Mouse (Mus musculus) ES-E14 (cell line): ENCODE measurements around the gene Art1.

Source experiments
- CHD2 ChIP-seq: IDR thresholded peaks from 2 replicates; pipeline ENCODE4 v1.6.1; 2014; ENCODE audit warnings: mild to moderate bottlenecking, low read depth, low read length, inconsistent platforms
- HCFC1 ChIP-seq: IDR thresholded peaks from 2 replicates; pipeline ENCODE4 v1.6.1; 2012; ENCODE audit warnings: low read length, inconsistent platforms, borderline replicate concordance; ENCODE audit not compliant: insufficient read depth
- MAFK ChIP-seq: IDR thresholded peaks from 2 replicates; pipeline ENCODE4 v1.6.1; 2014; ENCODE audit warnings: mild to moderate bottlenecking, low read depth, low read length, inconsistent platforms; ENCODE audit not compliant: insufficient read depth
- ZC3H11A ChIP-seq: IDR thresholded peaks from 2 replicates; pipeline ENCODE4 v1.6.1; 2012; ENCODE audit warnings: low read depth, mild to moderate bottlenecking, inconsistent platforms, low read length, borderline replicate concordance
- ZNF384 ChIP-seq: IDR thresholded peaks from 2 replicates; pipeline ENCODE4 v1.6.1; 2012; ENCODE audit warnings: low read depth, low read length, inconsistent platforms

DNA sequence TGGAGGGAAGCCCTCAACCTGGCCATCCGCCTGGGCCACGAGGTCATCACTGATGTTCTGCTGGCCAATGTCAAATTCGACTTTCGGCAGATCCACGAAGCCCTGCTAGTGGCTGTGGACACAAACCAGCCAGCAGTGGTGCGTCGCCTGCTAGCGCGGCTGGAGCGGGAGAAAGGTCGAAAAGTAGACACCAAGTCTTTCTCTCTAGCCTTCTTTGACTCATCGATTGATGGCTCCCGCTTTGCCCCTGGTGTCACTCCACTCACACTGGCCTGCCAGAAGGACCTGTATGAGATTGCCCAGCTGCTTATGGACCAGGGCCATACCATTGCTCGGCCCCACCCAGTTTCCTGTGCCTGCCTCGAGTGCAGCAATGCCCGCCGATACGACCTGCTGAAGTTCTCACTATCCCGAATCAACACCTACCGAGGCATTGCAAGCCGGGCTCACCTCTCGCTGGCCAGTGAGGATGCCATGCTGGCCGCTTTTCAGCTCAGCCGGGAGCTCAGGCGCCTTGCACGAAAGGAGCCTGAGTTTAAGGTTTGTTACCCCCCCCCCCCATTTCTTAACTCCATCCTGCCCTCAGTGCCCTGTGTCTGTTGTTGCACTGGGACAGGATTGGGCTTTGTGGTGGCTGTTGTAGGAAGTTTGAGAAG is 17.4 kb upstream of the Art1 start:
- TF ChIP-seq HCFC1 (no peak), ZNF384 (no peak), CHD2 (no peak), MAFK (no peak), ZC3H11A (no peak)
